Mouse (Mus musculus): ENCODE data around the gene Svbp.

The Svbp gene

DNA sequence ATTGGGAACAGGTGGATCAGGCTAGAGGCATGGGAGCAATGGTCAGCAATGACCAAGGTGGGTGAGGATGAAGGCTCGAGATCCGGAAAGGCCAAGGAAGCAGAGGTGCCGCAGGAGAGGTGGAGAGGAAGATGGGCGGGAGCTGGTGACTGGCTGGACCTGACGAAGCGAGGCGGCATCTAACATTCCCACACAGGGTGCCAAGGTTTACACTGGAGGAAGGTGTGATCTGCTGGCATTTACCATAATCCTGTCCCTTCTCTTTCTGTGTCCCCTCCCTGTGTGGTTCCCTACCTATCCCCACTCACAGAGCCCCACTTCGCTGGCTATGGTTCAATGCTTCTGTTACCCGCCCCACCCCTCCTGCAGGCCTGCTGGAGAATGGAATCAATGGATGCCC is 50.9 kb downstream of the Svbp start:
- DNase-seq (ENCODE audit: low spot score) = no peak

GRCm38 (mm10) chr4:119246688-119247225 is 51.7 kb downstream of the Svbp start:
- DNase-seq (ENCODE audit: low spot score) = no peak

DNA sequence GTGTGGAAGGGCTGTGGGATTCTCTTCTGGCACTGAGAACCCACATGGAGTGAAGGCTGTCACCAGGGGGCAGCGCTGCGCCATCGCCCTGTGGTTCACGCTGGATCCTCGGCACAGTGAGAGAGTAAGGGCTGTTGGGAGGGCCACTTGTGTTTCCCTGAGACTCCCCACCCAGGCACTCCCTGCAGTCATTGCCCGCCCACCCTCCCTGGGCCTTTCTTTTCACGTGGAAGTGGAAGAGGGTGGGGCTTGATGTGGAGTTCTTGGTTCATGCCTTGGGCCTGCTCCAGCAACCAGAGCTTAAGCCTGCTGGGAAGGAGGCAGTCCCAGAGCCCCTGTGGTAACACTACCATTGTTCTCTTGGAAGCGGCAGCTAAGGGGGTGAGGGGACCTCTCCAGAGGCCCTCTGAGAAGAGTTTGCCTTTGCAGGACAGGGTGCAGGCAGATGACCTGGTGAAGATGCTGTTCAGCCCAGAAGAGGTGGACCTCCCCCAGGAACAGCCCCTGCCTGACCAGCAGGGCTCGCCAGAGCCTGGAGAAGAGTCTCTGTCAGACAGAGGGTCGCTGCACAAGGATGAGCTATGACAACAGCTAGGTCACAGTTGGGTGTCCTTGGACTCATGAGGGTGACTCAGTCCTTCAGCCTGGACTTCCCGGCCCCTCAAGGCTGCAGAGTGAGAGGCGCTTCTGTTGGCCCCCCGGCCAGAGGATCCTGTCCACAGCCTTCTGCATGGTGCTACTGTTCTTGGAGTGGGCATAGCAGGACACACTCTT is 52.5 kb downstream of the Svbp start:
- peak; percentile 53 for DNase-seq (ENCODE audit: low spot score)

- DNase-seq (ENCODE audit: low spot score) = no peak
Measured at GRCm38 (mm10) chr4:119248407-119248965, 53.4 kb downstream of the Svbp start.

All from adipocyte (in vitro differentiated cells).